Mouse (Mus musculus): ENCODE results near the gene Kbtbd12. TPM values are rescaled to one million over a fixed set of nuclear protein-coding genes. Genes with fewer than 3 reads are reported as not detected.

Kbtbd12 gene
- total RNA-seq, 2 experiments from 2014 or later: 42.3 to 44.3 TPM

GRCm38 (mm10) chr6:88515971-88516370 is 121.8 kb downstream of the Kbtbd12 start:
- DNase-seq: no peak
- intact Hi-C loops (cut with DNase I; ENCODE audit: low total_unique reads): no loop called here

GRCm38 (mm10) chr6:88514546-88514945 is 123.2 kb downstream of the Kbtbd12 start:
- intact Hi-C loops (cut with DNase I; ENCODE audit: low total_unique reads): no loop called here
- no peak for DNase-seq

GRCm38 (mm10) chr6:88513984-88514383 is 123.8 kb downstream of the Kbtbd12 start:
- intact Hi-C loops (cut with DNase I; ENCODE audit: low total_unique reads): no loop called here
- no peak for DNase-seq

- intact Hi-C loops (cut with DNase I; ENCODE audit: low total_unique reads): loop anchor here (5.0 kb wide), 1 partner anchor 391 kb away; no protein-coding TSS in a partner anchor
- no peak for DNase-seq
These were observed 134.7 kb downstream of the Kbtbd12 start for GRCm38 (mm10) chr6:88503044-88503443.

GRCm38 (mm10) chr6:88502030-88502970 is 135.4 kb downstream of the Kbtbd12 start:
- intact Hi-C loops (cut with DNase I; ENCODE audit: low total_unique reads): loop anchor here (5.0 kb wide), 1 partner anchor 390 kb away; no protein-coding TSS in a partner anchor
- no peak for DNase-seq

- DNase-seq: no peak
- intact Hi-C loops (cut with DNase I; ENCODE audit: low total_unique reads): loop anchor here (5.0 kb wide), 1 partner anchor 388 kb away; no protein-coding TSS in a partner anchor
These were observed 137.4 kb downstream of the Kbtbd12 start for GRCm38 (mm10) chr6:88500405-88500767.

GRCm38 (mm10) chr6:88499481-88500404 is 138.0 kb downstream of the Kbtbd12 start:
- DNase-seq: peak; percentile 57
- intact Hi-C loops (cut with DNase I; ENCODE audit: low total_unique reads): loop anchor here (5.0 to 10.0 kb wide), 2 partner anchors 315 to 387 kb away; no protein-coding TSS in a partner anchor

Other genes starting within 250 kb of the Kbtbd12 start
- gene Eefsec, start 191.4 kb downstream of the Kbtbd12 start, total RNA-seq (2021): 1 to 10 TPM; 6.4 to 7.5 TPM
- gene Ruvbl1, start 172.5 kb downstream of the Kbtbd12 start, total RNA-seq (2021): 10 to 100 TPM; 23.3 to 26.5 TPM
- 10 to 100 TPM; 35.5 to 46.6 TPM for gene Sec61a1, start 119.0 kb downstream of the Kbtbd12 start, total RNA-seq (2021)
- 10 to 100 TPM; 64.9 to 70.5 TPM for gene Mgll, start 86.5 kb upstream of the Kbtbd12 start, total RNA-seq (2021)
- gene Abtb1, start 204.0 kb upstream of the Kbtbd12 start, total RNA-seq (2021): 10 to 100 TPM; 17.8 to 18.2 TPM
- gene Podxl2, start 237.1 kb upstream of the Kbtbd12 start, total RNA-seq (2021): 10 to 100 TPM; 47.1 to 54.4 TPM